Mouse (Mus musculus) thymus, postnatal 36 days (tissue): ENCODE results near the gene Rsrc1.
"Not testable (repeated sequence)": the region's sequence is repeated elsewhere in the genome, so short reads cannot be mapped to it uniquely, and the experiment has no call there.

ENCODE experiments used
- DNase-seq, 2 experiments: peaks; one replicate each; pipeline ENCODE4 v3.0.0; 2022; ENCODE audit warnings: mixed read lengths in 2 of 2

Rsrc1 gene

DNA sequence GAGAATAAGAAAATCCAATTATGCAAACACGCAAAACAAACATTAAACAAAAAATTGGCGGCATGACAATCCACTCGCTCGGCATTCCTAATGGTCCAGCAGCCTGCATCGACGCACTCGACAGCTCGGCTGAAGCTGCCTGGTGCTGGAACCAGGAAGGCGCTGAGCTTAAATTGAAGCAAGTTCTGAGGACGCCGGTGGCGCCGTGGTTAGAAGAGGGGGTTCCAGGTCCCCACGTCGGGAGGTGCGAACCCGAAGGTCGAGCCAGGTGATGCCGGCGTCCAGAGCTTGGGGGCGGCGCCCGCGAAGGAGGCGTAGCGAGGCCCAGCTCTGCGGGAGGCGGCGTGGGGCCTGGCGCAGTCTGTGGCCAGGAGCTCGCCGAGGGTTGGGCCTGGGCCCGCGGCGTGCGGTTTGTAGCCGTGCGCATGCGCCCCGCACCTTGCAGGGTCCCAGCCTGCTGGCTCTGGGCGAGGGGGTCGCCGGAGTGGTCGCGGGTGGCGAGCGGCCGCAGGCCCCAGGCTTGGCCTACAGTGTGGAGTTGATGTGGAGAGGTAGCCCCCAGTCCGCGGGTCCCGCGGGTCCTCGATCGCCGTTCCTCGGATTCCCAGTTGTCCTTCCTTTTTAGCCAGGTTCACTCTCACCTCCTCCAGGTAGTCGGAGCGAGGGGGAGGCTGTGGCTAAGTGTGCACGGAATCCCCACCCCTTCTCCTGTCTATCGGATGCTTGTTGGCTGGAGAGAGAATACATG, 4.5 kb downstream of the Rsrc1 start:
- peak; percentile 73 for DNase-seq

DNA sequence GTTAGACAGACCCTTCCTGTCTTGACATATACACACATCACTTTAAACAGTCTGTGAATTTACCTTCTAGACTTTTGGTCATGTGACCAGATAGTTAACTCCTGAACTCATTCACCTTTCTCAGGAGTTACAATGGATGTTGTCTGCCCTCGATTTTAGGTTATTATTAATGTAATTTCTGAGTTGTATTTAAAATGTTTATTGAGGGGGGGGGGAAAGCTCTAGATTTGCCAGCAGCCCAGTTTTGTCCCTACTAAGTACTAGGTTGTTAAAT, 5.0 kb downstream of the Rsrc1 start:
- no peak for DNase-seq

- DNase-seq: no peak
Measured at GRCm38 (mm10) chr3:66996820-66997219, 15.6 kb downstream of the Rsrc1 start.

- no peak for DNase-seq
Measured at GRCm38 (mm10) chr3:67036387-67037062, 55.3 kb downstream of the Rsrc1 start.

DNA sequence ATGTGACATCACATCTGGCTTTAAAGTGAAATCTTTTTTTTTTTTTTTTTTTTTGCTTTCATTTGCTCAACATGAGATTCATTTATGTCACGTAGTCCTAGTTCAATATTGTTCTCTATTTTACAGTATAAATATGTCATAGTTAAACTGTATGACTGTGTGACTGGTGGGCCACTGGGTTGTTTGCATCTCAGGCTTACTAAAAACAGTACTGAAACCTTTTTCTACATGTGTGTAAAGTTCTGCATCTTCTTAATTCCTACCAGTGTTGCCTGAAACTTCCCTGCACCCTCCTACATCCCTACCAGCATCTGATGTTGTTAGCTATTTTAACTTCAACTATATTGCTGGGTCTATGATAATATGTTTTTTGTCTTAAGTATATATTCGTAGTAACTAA, 78.6 kb downstream of the Rsrc1 start:
- no peak for DNase-seq

DNA sequence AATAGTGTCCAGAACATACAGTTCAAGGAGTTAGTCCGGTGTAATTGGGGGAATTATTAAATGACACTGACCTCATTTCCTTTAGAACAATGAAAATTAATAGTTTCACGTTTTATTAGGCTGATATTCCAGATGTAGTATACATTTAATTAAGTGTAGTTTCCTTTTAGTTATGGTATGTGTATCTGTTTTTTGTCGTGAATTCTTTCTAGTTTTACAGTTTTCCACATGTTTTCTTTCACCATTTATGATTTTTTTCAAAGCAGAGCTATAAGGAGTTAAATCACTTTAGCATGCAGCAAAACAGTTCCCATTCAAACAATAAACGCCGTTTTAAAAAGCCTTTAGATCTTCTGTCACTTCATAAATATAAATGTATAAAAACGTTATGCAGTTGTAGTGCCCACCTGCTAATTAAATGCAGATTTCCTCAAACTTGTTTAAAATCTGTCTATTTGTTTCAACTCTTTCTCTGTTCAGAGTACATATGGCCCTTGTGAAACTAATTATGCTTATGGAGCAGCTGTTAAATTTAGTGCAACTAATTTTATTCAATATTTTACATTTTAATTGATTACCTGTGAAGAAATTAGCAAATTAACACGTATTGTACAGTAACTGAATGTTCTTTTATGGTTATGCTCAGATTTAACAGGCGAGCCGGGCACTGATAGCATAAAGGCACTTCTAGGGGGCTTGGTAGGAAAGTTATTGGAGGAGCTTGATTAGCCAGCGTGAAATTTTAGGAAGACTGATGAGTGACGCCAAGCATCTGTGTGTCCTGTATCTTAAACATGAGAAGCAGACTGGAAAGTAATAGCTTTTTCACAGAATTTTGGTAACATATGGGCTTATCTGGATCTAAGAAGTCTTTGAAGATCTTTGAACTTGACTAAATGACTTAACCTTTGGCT, 89.6 kb downstream of the Rsrc1 start:
- no peak for DNase-seq

DNA sequence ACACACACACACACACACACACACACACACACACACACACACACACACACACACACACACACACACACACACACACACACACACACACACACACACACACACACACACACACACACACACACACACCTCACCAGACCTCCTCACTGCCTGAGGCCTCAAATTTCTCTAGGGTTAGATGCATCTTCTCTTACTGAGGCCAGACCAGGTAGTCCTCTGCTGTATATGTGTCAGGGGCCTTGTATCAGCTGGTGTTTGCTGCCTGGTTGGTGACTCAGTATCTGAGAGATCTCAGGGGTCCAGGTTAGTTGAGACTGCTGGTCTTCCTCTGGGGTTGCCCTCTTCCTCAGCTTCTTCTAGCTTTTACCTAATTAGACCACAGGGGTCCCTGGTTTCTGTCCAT, 92.5 kb downstream of the Rsrc1 start:
- DNase-seq: not testable (repeated sequence)

GRCm38 (mm10) chr3:67075484-67075883, 94.3 kb downstream of the Rsrc1 start:
- DNase-seq: no peak

- no peak for DNase-seq
Measured at GRCm38 (mm10) chr3:67084742-67085141, 103.6 kb downstream of the Rsrc1 start.

DNA sequence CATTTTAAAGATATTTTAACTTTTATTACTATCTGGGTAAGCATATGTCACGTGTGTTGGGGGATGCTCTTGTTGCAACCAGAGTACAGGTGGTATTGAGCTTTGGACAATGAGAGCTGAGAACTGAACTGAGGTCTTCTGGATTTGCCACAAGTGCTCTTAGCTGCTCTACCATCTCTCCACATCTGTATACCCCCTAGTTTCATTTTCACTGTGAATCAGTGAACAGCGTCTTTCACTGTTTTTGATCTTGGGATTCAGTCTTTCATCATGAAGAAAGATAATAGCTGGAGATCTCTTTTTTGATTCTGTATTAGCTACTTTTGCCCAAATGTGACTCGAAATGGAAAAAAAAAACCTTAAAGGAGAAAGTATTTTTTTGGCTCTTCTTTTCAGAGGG, 127.2 kb downstream of the Rsrc1 start:
- DNase-seq: no peak

- no peak for DNase-seq
Measured at GRCm38 (mm10) chr3:67116317-67116716, 135.1 kb downstream of the Rsrc1 start.

- no peak for DNase-seq
Measured at GRCm38 (mm10) chr3:67132521-67132920, 151.3 kb downstream of the Rsrc1 start.

DNA sequence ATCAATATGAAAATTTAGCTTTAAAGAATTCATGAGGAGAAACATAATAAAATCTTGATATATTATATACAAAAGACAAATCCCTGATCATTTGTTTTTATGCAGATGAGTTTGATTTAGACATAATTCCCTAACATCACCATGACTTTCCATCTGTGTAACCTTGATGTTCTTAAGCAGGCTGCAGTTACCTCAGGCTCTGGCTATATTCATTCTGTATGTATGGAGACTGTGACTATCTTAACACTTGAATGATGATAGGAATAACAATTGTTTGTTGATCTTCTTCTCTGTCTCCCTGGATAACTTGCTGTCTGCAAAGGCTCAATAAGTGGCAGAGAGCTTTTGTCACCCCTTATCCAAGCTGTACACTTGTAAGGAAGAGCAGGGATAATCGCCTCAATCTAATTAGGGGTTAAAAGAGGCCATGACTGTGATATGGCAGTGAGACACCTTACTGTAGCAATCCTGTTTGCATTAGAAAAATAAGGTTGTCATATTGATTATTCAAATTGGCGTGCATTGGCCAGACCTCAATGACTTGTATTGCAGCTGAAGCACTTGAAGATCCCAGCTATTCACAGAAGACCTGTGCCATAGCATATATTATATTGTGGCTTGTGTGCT, 154.7 kb downstream of the Rsrc1 start:
- DNase-seq: no peak

- no peak for DNase-seq
Measured at GRCm38 (mm10) chr3:67144952-67145351, 163.8 kb downstream of the Rsrc1 start.

GRCm38 (mm10) chr3:67146280-67146679, 165.1 kb downstream of the Rsrc1 start:
- DNase-seq: no peak

GRCm38 (mm10) chr3:67147246-67147645, 166.1 kb downstream of the Rsrc1 start:
- no peak for DNase-seq

DNA sequence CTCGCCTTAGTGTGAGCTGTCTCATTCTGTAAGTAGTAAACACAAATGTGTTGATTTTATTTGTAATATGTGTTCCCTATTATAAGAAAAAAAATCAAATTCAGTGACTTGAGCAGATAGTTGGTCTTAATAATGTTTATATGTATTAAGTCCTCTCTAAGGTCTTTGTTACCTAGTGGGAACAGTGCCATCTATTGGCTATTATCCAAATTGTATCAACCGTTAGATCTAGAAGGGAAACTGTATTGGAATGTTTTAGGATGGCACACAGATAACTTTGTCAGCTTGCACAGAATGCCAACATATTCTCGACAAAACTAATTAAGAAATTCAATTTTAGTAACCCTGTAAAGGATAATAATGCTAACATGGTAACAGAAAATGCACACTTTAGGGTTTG, 216.0 kb downstream of the Rsrc1 start:
- no peak for DNase-seq

DNA sequence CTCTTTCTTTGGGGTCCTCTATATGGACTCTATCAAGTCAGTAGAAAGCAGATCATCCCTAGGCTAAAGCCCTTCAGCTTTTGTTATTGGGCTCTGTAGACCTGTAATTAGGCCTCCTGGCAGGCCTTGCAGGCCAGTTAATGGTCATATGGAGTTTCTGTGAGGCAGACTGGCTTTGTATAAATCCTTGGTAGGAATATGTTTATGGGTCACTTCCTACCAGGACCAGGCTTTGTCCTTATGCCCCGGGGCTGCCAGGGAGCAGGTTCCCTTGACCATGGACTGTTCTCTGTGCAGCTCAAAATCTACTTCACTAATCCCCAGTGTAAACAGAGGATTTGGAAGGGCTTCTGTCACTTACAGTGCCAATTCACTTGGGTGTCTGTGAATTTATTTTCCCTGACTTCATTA, 231.9 kb downstream of the Rsrc1 start:
- DNase-seq: no peak

GRCm38 (mm10) chr3:67232617-67233241, 251.5 kb downstream of the Rsrc1 start:
- DNase-seq: no peak

DNA sequence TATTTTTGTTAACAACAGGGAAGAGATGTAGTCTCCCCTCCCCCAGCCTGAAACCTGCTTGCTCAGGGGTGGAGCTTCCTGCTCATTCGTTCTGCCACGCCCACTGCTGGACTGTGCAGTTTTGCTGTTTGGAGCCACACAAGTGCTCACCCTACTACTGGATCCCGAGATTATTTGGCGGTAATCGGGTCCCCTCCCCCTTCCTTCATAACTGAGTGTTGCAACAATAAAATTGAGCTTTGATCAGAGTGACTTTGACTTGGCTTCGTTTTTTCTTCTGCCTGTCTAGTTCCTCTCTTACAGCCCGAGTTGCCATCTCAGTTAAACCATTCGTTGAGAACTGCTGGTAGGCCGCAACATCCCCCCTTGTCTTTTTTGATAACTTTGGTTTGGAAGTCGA, 261.3 kb downstream of the Rsrc1 start:
- DNase-seq: not testable (repeated sequence)

- no peak for DNase-seq
Measured at GRCm38 (mm10) chr3:67267448-67267847, 286.3 kb downstream of the Rsrc1 start.

- DNase-seq: no peak
Measured at GRCm38 (mm10) chr3:67279781-67280180, 298.6 kb downstream of the Rsrc1 start.

GRCm38 (mm10) chr3:67280247-67280646, 299.1 kb downstream of the Rsrc1 start:
- DNase-seq: no peak
